Mouse (Mus musculus) layer of hippocampus, postnatal 36 days (tissue): Measurements from ENCODE around the gene Eif2b2. TPM values are rescaled to one million over a fixed set of nuclear protein-coding genes. Genes with fewer than 3 reads are reported as not detected.

ENCODE experiments used
- DNase-seq, 2 experiments: peaks; one replicate each; pipeline ENCODE4 v3.0.0; 2022
- total RNA-seq, 2 experiments: library from RNA; stranded (reverse); gene quantifications; 2 replicates each; pipeline ENCODE4 v1.2.3; 2021

Eif2b2 gene
- total RNA-seq, 2 experiments from 2014 or later = 52.4 to 57.6 TPM

DNA sequence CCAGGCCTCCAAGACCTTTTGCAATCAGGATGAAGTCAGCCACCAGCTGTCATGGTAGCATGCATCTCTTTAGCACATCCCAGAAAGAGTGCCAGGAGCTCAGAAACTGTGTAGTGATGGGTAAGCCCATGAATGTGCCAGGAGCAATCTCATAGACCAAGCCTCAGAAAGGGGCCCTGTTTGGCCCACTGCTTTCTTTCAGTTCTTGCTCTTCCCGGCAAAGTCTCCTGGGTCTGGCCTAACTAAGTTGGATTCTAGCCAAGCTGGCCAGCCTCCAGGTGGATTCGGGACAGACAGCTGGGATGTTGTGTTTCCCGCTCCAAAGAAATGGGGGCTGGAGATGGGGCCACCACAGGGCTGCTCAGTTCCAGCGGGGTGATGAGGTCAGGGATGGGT, 24.7 kb upstream of the Eif2b2 start:
- DNase-seq = no peak

DNA sequence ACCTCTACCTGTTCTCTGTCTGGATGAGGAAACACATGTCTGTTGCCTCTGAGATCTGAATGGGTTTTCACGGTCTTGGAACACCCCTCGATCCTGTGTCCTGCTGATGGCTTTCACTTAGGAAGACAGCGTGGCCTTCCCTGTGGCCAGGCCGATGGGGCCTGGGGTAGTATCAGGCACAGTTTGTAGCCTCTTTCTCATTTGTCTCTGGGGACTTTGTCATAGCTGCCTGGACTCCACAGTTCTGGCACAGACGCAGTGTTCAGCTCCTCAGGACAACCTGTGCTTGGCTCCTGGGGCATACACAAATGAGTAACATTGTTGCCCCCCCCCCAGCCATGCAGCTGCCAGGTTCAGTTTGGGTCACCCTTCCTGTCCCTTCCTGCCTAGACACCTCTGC, 24.2 kb upstream of the Eif2b2 start:
- no peak for DNase-seq

- no peak for DNase-seq
Observed at GRCm38 (mm10) chr12:85196191-85196590, 23.1 kb upstream of the Eif2b2 start.

GRCm38 (mm10) chr12:85197371-85197770, 21.9 kb upstream of the Eif2b2 start:
- DNase-seq = no peak

GRCm38 (mm10) chr12:85197936-85198335, 21.3 kb upstream of the Eif2b2 start:
- DNase-seq = no peak

GRCm38 (mm10) chr12:85199954-85200353, 19.3 kb upstream of the Eif2b2 start:
- no peak for DNase-seq

DNA sequence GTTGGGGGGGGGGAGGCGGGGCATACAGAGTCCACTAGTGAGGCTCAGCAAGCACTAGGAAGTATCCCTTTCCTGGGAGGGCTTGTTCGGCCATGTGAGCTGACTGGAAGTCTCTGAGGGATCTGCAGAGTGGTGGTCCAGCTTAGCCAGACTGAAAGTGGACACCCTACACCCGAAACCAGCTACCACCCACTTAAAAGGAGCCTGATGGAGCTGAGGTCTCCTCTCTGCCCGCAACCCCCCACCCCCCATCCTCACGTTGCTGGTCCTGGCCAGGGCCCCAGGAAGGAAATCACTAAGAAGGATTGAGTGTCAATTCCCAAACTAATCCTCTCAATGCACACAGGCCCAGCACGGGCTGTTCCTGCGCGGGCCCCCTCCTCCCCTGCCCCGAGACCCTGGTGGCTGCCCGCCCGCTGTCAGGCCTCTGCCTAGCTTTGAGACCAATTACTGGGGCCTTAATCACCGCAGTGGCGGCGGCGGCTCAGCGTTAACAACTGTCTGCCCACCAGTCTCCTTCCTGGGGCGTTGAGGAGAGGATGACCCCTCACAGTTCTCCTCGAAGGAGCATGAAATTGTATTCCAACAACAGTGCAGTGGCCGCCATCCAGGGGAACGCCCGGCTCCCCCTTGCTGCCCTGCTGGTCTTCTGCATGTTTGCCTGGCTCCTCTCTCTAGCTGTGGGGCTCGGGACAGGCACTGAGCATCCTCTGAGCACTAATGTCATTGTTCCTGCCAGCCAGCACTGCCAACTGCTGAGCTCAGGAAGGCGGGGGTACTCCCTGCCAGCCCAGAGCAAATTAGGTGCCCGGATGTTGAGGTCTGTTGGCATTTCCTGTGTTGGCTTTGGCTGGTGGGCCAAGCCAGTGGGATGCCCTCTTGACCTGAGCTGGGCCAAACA, 18.1 kb upstream of the Eif2b2 start:
- no peak for DNase-seq

GRCm38 (mm10) chr12:85201830-85202147, 17.5 kb upstream of the Eif2b2 start:
- DNase-seq = no peak

GRCm38 (mm10) chr12:85202191-85202590, 17.1 kb upstream of the Eif2b2 start:
- DNase-seq = no peak

- DNase-seq = no peak
Observed at GRCm38 (mm10) chr12:85203699-85204098, 15.6 kb upstream of the Eif2b2 start.

DNA sequence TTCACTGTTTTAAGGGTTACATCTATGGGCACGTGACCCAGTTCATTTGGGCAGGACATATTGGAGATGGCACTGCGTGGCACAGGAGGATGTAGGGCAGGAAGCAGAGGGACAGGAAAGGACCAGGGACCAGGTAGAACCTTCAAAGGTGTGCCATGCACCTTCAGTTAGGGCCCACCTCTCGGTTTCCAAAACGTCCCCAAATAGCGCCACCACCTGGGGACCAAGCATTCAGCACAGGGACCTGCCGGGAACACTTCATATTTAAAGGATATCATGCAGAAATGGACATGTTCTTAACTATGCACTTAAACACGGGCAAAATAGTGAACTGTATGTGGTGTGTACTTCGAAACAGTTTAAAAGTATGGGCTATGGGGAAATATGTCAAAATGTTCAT, 15.2 kb upstream of the Eif2b2 start:
- no peak for DNase-seq

- DNase-seq = no peak
Observed at GRCm38 (mm10) chr12:85205425-85205824, 13.9 kb upstream of the Eif2b2 start.

DNA sequence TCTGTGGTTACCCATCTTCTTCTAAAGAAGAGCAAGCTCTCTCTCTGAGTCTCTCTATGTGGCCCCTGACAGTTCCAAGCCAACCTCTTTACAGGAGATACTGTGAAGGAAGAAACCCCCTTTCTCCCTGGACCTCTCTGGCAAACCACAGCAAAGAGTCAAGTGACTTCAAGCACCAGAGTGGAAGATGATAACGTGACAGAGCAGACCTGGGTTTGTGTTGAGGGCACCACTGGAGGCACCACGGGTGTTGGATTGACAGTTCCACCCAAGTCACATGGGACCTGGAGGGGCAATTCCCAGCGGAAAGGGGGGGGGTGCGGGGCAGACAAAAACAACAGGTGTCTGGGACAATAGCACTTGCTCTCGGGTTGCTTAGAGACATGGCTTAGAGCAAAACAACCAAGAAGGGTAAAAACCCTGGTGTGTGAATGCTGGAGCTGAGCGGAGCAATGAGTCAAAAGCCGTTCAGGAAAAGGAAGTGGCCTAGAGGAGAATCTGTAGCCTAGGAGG, 10.5 kb upstream of the Eif2b2 start:
- no peak for DNase-seq

- no peak for DNase-seq
Observed at GRCm38 (mm10) chr12:85215031-85215430, 4.2 kb upstream of the Eif2b2 start.

DNA sequence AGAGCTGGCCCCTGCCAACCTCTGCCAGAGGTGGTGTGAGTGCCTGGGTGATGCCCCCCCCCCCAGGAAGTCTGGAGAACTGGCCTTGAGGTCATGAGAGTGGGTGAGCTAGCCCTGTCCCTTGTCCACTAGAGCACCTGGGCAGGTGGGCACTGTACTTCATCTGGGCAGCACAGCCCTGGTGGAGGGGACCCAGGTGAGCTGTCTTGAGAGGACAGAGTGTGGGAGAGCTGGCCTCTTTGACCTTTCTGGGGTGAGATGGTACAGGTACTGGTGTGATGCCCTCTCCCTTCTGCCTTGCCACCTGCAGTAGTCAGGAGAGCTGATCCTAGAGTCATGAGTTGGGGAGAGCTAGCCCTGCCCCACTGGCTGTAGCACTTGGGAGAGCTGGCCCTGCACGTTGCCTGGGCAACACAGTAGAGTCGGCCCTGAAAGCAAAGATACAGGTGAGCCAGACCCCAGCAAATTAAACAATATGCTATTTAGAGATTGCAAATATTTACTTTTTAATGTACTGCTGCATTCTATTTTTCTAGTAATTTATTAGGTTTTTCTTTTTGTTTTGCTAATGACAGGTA, 1.5 kb upstream of the Eif2b2 start:
- DNase-seq = no peak

- peak in 1 of 2 experiments; percentile 6 for DNase-seq
Observed at GRCm38 (mm10) chr12:85219905-85220290, 617 bp downstream of the Eif2b2 start.

- DNase-seq = no peak
Observed at GRCm38 (mm10) chr12:85227227-85227626, 7.9 kb downstream of the Eif2b2 start.

- no peak for DNase-seq
Observed at GRCm38 (mm10) chr12:85227876-85228599, 8.8 kb downstream of the Eif2b2 start.

DNA sequence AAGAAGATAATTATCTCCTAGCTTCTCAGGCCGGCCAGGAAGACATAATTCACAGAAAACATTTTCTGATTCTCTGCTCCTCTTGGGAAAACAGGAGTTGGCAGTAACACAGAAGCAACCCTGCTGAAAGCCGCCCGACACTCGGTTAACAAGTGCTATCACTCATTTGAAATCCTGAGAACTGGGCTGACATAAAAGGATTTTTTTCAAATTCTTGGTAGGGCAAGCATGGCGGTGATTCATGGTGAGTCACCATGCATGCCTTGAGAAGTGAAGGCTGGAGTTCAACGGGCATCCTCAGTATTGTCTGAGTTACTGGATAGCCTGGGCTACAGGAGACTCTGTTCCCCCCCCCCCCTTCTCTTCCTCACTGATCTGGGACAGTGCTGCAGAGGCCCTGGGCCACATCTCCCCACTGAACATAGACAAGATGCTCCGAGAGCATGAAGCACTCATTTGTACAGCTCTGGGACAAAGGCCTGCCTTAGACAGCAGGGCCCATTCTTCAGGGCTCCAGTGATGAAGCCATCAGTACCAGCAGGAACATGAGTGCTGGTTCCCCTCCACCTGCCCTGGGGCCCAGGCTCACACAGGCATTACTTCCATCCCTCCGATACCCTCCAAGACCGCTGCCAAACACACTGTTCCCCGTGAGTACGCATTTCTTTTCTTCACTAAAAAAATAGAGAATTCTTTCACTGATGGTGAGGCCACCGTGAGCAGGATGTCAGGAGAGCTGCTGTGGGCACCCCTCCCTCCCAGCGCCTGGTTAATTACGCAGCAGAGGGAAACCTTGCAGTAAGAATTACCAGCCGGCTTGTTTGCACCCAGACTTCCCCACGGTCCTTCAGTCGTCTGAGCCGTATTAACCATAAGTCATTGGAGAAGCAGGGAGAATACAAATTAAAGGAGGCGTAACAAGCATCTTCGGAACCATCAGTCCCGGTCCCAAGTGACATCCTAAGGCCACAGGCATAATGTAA, 14.4 kb downstream of the Eif2b2 start:
- no peak for DNase-seq

GRCm38 (mm10) chr12:85237553-85237952, 18.3 kb downstream of the Eif2b2 start:
- DNase-seq = no peak

DNA sequence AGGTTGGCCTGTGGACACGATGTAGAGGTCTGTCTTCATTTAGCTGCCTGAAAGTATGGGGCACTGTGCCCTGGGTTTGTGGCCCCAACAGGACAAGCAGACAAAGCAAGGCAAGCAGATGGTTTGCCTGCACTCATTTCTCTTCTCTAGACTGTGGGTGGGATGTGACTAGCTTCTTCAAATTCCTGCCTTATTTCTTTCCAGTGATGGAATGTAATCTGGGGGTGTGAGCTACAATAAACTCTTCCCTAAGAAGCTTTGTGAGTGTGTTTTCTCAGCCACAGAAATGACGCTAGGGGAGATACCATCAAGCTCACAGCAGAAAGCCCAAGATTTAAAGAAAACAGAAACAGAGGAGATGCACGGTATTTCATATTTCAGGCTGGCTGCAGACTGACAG, 32.8 kb downstream of the Eif2b2 start:
- DNase-seq = no peak
